Mouse (Mus musculus): ENCODE results near the gene Fam161b. TPM values are rescaled to one million over a fixed set of nuclear protein-coding genes. Genes with fewer than 3 reads are reported as not detected.
A peak's percentile ranks its signal among the peaks of the same experiment; 100 is the strongest.

Gene Fam161b
- polyA plus RNA-seq, 1 experiment from 2014 or later = 3.0 TPM

- H3K4me1 ChIP-seq = 0 out of 2 replicates have a peak, but pooled peaks cover 4% of the 10 kb centered on the region
- ATAC-seq (ENCODE audit: insufficient read depth, low FRiP score, low read depth) = no peak
- H3K36me3 ChIP-seq = no peaks in the 10 kb centered on the region
- H3K9ac ChIP-seq = no peak overlapping the region
- H3K9me3 ChIP-seq = no peaks in the 10 kb centered on the region
- H3K27ac ChIP-seq = no peak overlapping the region
- 73% methylated on average over 5 of the region's 5 CpGs for WGBS
- H3K4me3 ChIP-seq (replicated peaks) = no peak overlapping the region
- no peaks in the 10 kb centered on the region for H3K27me3 ChIP-seq (replicated peaks)
- H3K4me2 ChIP-seq = no peak overlapping the region
These were observed 37.0 kb upstream of the Fam161b start for GRCm38 (mm10) chr12:84398629-84399028.

- H3K4me1 ChIP-seq = 0 out of 2 replicates have a peak, but pooled peaks cover 4% of the 10 kb centered on the region
- ATAC-seq (ENCODE audit: insufficient read depth, low FRiP score, low read depth) = no peak
- no peak overlapping the region for H3K27ac ChIP-seq
- H3K4me3 ChIP-seq (replicated peaks) = no peak overlapping the region
- H3K36me3 ChIP-seq = no peaks in the 10 kb centered on the region
- H3K4me2 ChIP-seq = no peak overlapping the region
- no peaks in the 10 kb centered on the region for H3K9me3 ChIP-seq
- no peaks in the 10 kb centered on the region for H3K27me3 ChIP-seq (replicated peaks)
- no peak overlapping the region for H3K9ac ChIP-seq
These were observed 36.1 kb upstream of the Fam161b start for GRCm38 (mm10) chr12:84397685-84398084.

GRCm38 (mm10) chr12:84396947-84397679, 35.5 kb upstream of the Fam161b start:
- H3K4me3 ChIP-seq (replicated peaks) = no peak overlapping the region
- H3K36me3 ChIP-seq = no peaks in the 10 kb centered on the region
- no peak for ATAC-seq (ENCODE audit: insufficient read depth, low FRiP score, low read depth)
- H3K27ac ChIP-seq = 0 out of 2 replicates have a peak overlapping the region, but pooled peaks have one; percentile 17
- no peaks in the 10 kb centered on the region for H3K9me3 ChIP-seq
- 81% methylated on average over 14 of the region's 14 CpGs for whole genome bisulfite sequencing
- no peak overlapping the region for H3K9ac ChIP-seq
- no peaks in the 10 kb centered on the region for H3K27me3 ChIP-seq (replicated peaks)
- H3K4me1 ChIP-seq = 0 out of 2 replicates have a peak, but pooled peaks cover 4% of the 10 kb centered on the region
- no peak overlapping the region for H3K4me2 ChIP-seq

GRCm38 (mm10) chr12:84393847-84394246, 32.2 kb upstream of the Fam161b start:
- H3K4me1 ChIP-seq = no peaks in the 10 kb centered on the region
- H3K4me3 ChIP-seq (replicated peaks) = no peak overlapping the region
- ATAC-seq (ENCODE audit: insufficient read depth, low FRiP score, low read depth) = no peak
- H3K36me3 ChIP-seq = no peaks in the 10 kb centered on the region
- no peaks in the 10 kb centered on the region for H3K9me3 ChIP-seq
- no peaks in the 10 kb centered on the region for H3K27me3 ChIP-seq (replicated peaks)
- H3K27ac ChIP-seq = no peak overlapping the region
- H3K9ac ChIP-seq = no peak overlapping the region
- H3K4me2 ChIP-seq = no peak overlapping the region
- WGBS = 84% methylated on average over 5 of the region's 5 CpGs

GRCm38 (mm10) chr12:84392681-84393080, 31.0 kb upstream of the Fam161b start:
- WGBS = 95% methylated on average over 4 of the region's 4 CpGs
- Histone ChIP-seq H3K4me1 (no peaks in the 10 kb centered on the region), H3K27ac (no peak overlapping the region), H3K27me3 (replicated peaks) (no peaks in the 10 kb centered on the region), H3K4me3 (replicated peaks) (no peak overlapping the region), H3K36me3 (no peaks in the 10 kb centered on the region), H3K4me2 (no peak overlapping the region), H3K9me3 (no peaks in the 10 kb centered on the region), H3K9ac (no peak overlapping the region)
- no peak for ATAC-seq (ENCODE audit: insufficient read depth, low FRiP score, low read depth)

- H3K9me3 ChIP-seq = no peaks in the 10 kb centered on the region
- no peaks in the 10 kb centered on the region for H3K36me3 ChIP-seq
- no peak overlapping the region for H3K9ac ChIP-seq
- no peak for ATAC-seq (ENCODE audit: insufficient read depth, low FRiP score, low read depth)
- no peak overlapping the region for H3K27ac ChIP-seq
- H3K4me2 ChIP-seq = no peak overlapping the region
- H3K4me1 ChIP-seq = no peaks in the 10 kb centered on the region
- H3K27me3 ChIP-seq (replicated peaks) = no peaks in the 10 kb centered on the region
- WGBS = 87% methylated on average over 6 of the region's 6 CpGs
- no peak overlapping the region for H3K4me3 ChIP-seq (replicated peaks)
These were observed 28.7 kb upstream of the Fam161b start for GRCm38 (mm10) chr12:84390336-84390735.

- ATAC-seq (ENCODE audit: insufficient read depth, low FRiP score, low read depth) = no peak
- H3K27ac ChIP-seq = no peak overlapping the region
- H3K4me2 ChIP-seq = no peak overlapping the region
- H3K27me3 ChIP-seq (replicated peaks) = no peaks in the 10 kb centered on the region
- H3K9me3 ChIP-seq = no peaks in the 10 kb centered on the region
- no peak overlapping the region for H3K9ac ChIP-seq
- H3K4me1 ChIP-seq = no peaks in the 10 kb centered on the region
- WGBS = 66% methylated on average over 14 of the region's 14 CpGs
- no peak overlapping the region for H3K4me3 ChIP-seq (replicated peaks)
- H3K36me3 ChIP-seq = no peaks in the 10 kb centered on the region
These were observed 27.3 kb upstream of the Fam161b start for GRCm38 (mm10) chr12:84388774-84389400.

- Histone ChIP-seq H3K4me2 (no peak overlapping the region), H3K27ac (no peak overlapping the region), H3K36me3 (0 out of 2 replicates have a peak, but pooled peaks cover 2% of the 10 kb centered on the region), H3K4me1 (no peaks in the 10 kb centered on the region), H3K9ac (no peak overlapping the region), H3K9me3 (no peaks in the 10 kb centered on the region), H3K27me3 (replicated peaks) (no peaks in the 10 kb centered on the region), H3K4me3 (replicated peaks) (no peak overlapping the region)
- no peak for ATAC-seq (ENCODE audit: insufficient read depth, low FRiP score, low read depth)
- 89% methylated on average over 8 of the region's 8 CpGs for WGBS
These were observed 26.5 kb upstream of the Fam161b start for GRCm38 (mm10) chr12:84388097-84388496.

GRCm38 (mm10) chr12:84385408-84385807, 23.8 kb upstream of the Fam161b start:
- H3K36me3 ChIP-seq = 0 out of 2 replicates have a peak, but pooled peaks cover 3% of the 10 kb centered on the region
- no peak overlapping the region for H3K4me3 ChIP-seq (replicated peaks)
- no peaks in the 10 kb centered on the region for H3K9me3 ChIP-seq
- no peak overlapping the region for H3K9ac ChIP-seq
- 89% methylated on average over 4 of the region's 4 CpGs for WGBS
- no peak overlapping the region for H3K4me2 ChIP-seq
- H3K27me3 ChIP-seq (replicated peaks) = no peaks in the 10 kb centered on the region
- ATAC-seq (ENCODE audit: insufficient read depth, low FRiP score, low read depth) = no peak
- peak overlapping the region; percentile 16; the same call in 1 of the 2 replicates for H3K27ac ChIP-seq
- H3K4me1 ChIP-seq = no peaks in the 10 kb centered on the region

GRCm38 (mm10) chr12:84384644-84385081, 23.0 kb upstream of the Fam161b start:
- no peak overlapping the region for H3K9ac ChIP-seq
- 0 out of 2 replicates have a peak, but pooled peaks have one; percentile 31 for ATAC-seq (ENCODE audit: insufficient read depth, low FRiP score, low read depth)

GRCm38 (mm10) chr12:84382369-84382768, 20.7 kb upstream of the Fam161b start:
- no peaks in the 10 kb centered on the region for H3K27me3 ChIP-seq (replicated peaks)
- no peak overlapping the region for H3K4me2 ChIP-seq
- no peak overlapping the region for H3K4me3 ChIP-seq (replicated peaks)
- H3K9me3 ChIP-seq = no peaks in the 10 kb centered on the region
- H3K9ac ChIP-seq = no peak overlapping the region
- 0 out of 2 replicates have a peak, but pooled peaks cover 3% of the 10 kb centered on the region for H3K36me3 ChIP-seq
- 87% methylated on average over 4 of the region's 4 CpGs for WGBS
- H3K27ac ChIP-seq = no peak overlapping the region
- no peak for ATAC-seq (ENCODE audit: insufficient read depth, low FRiP score, low read depth)
- no peaks in the 10 kb centered on the region for H3K4me1 ChIP-seq

More at GRCm38 (mm10) chr12:84384644-84385081, 23.0 kb upstream of the Fam161b start:
- no peak overlapping the region for H3K4me3 ChIP-seq (replicated peaks)
- no peaks in the 10 kb centered on the region for H3K27me3 ChIP-seq (replicated peaks)
- peak overlapping the region; percentile 46 for H3K27ac ChIP-seq
- H3K36me3 ChIP-seq = 0 out of 2 replicates have a peak, but pooled peaks cover 3% of the 10 kb centered on the region
- no peaks in the 10 kb centered on the region for H3K9me3 ChIP-seq
- no peak overlapping the region for H3K4me2 ChIP-seq
- WGBS = 68% methylated on average over 5 of the region's 5 CpGs
- no peaks in the 10 kb centered on the region for H3K4me1 ChIP-seq

GRCm38 (mm10) chr12:84373831-84374481, 12.3 kb upstream of the Fam161b start:
- H3K9ac ChIP-seq = no peak overlapping the region
- no peaks in the 10 kb centered on the region for H3K4me1 ChIP-seq
- H3K27ac ChIP-seq = no peak overlapping the region
- no peaks in the 10 kb centered on the region for H3K27me3 ChIP-seq (replicated peaks)
- 74% methylated on average over 6 of the region's 6 CpGs for WGBS
- no peak for ATAC-seq (ENCODE audit: insufficient read depth, low FRiP score, low read depth)
- H3K4me2 ChIP-seq = no peak overlapping the region
- H3K9me3 ChIP-seq = no peaks in the 10 kb centered on the region
- no peak overlapping the region for H3K4me3 ChIP-seq (replicated peaks)
- H3K36me3 ChIP-seq = peaks cover 37% of the 10 kb centered on the region

Measured in stomach, embryonic 15.5 days (tissue).